Mouse (Mus musculus) intestine, embryonic 16.5 days (tissue): Measurements from ENCODE around the gene Aldh1a2. TPM values are rescaled to one million over a fixed set of nuclear protein-coding genes. Genes with fewer than 3 reads are reported as not detected.

Experiments used
- ATAC-seq: fragments of 200-750 bp; cut with Nextera tagmentation; 2 replicates; pipeline ENCODE4 v1.8.0; 2017; ENCODE audit warnings: moderate TSS enrichment, moderate library complexity
- H3K27ac ChIP-seq: fragments of 300-500 bp; sonication (generic); 2 replicates; pipeline ENCODE4 v1.5.1; 2014; ENCODE audit warnings: mild to moderate bottlenecking, low read length
- H3K27me3 ChIP-seq: fragments of 300-500 bp; sonication (generic); replicated peaks from 2 replicates; pipeline ENCODE4 v1.6.1; 2014; ENCODE audit warnings: low read length, control low read depth, mixed read lengths; ENCODE audit not compliant: control insufficient read depth, insufficient read depth
- H3K36me3 ChIP-seq: fragments of 300-500 bp; sonication (generic); 2 replicates; pipeline ENCODE4 v1.6.1; 2014; ENCODE audit warnings: low read length, control low read depth; ENCODE audit not compliant: control insufficient read depth, insufficient read depth
- H3K4me1 ChIP-seq: fragments of 300-500 bp; sonication (generic); 2 replicates; pipeline ENCODE4 v1.6.1; 2014; ENCODE audit warnings: low read length, control low read depth, mixed read lengths; ENCODE audit not compliant: control insufficient read depth, insufficient read depth
- H3K4me2 ChIP-seq: fragments of 300-500 bp; sonication (generic); 2 replicates; pipeline ENCODE4 v1.6.1; 2014; ENCODE audit warnings: low read depth, low read length, control low read depth
- H3K4me3 ChIP-seq: fragments of 300-500 bp; sonication (generic); 2 replicates; pipeline ENCODE4 v1.5.1; 2014; ENCODE audit warnings: mild to moderate bottlenecking, low read length
- H3K9ac ChIP-seq: fragments of 300-500 bp; sonication (generic); 2 replicates; pipeline ENCODE4 v1.6.1; 2014; ENCODE audit warnings: low read depth, low read length
- H3K9me3 ChIP-seq: fragments of 300-500 bp; sonication (generic); 2 replicates; pipeline ENCODE4 v1.6.1; 2016; ENCODE audit warnings: low read length, control low read depth; ENCODE audit not compliant: control insufficient read depth
- WGBS: fragments of 180-500 bp; shearing (Covaris S2); extraction: QIAGEN DNeasy Blood & Tissue Kit; methylation state at CpG from one replicate; pipeline ENCODE4 v1.1.7; 2014; 5-methylcytosine and 5-hydroxymethylcytosine counted together
- polyA plus RNA-seq: library from polyadenylated mRNA; unstranded; fragments of >200 nt; fragmentation: Nextera tagmentation; extraction: Ambion mirVana; gene quantifications from 2 replicates; pipeline ENCODE4 v1.2.1, GENCODE M21; 2015

Gene Aldh1a2
- polyA plus RNA-seq, 1 experiment from 2014 or later: 68.9 TPM

DNA sequence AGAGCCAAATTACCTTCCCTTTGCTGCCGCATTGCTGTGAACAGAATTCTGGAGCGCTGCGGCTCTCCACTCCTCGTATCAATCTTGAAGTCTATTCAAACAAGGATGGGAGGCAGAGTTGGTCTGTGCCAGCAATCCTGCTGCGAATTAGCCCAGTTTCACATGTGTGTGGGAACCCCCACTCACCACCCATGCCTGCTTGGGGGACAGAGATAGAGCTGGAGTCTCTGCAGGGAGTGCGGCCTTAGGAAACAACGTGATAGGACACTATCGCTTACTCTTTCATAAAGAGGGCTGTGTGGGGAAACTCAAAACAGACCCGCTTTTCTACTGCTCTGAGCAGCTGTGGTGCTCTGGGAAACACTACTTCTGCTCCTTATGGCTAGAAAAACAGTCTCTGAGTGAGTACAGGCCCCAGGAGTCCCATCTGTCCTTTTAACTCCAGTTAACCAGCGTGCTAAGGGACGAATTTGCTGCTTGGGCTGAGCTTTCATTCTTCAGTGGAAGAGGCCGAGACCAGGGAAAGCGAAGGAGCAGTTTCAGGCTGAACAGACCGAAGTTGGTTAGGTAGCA, 60.6 kb downstream of the Aldh1a2 start:
- no peak overlapping the region for H3K4me3 ChIP-seq
- WGBS: 71% methylated on average over 14 of the region's 14 CpGs
- ATAC-seq: no peak
- H3K27me3 ChIP-seq: no peaks in the 10 kb centered on the region
- H3K9ac ChIP-seq: no peak overlapping the region
- no peaks in the 10 kb centered on the region for H3K36me3 ChIP-seq
- no peaks in the 10 kb centered on the region for H3K9me3 ChIP-seq
- H3K4me1 ChIP-seq: no peaks in the 10 kb centered on the region
- H3K4me2 ChIP-seq: no peak overlapping the region
- H3K27ac ChIP-seq: no peak overlapping the region

DNA sequence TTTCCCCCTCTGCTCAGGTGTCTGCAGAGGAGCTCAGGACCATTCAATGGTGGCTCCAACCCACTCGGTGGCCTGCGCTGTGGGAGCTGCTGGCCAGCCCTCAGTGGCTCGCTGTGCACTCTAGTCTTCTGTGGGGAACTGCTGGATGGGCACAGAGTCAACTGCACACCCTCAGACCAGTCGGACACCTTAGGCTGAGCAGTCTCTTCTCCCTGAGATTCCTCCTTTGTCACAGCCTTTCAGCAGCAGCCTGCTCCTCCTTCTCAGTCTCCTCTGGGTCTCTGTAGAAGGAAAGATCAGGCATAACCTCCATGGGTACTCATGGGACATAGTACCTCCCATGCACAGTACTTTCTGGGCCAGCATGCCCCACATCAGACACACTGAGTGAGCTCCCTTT, 63.2 kb downstream of the Aldh1a2 start:
- Histone ChIP-seq H3K4me2 (no peak overlapping the region), H3K27ac (no peak overlapping the region), H3K36me3 (no peaks in the 10 kb centered on the region), H3K9me3 (no peaks in the 10 kb centered on the region), H3K9ac (no peak overlapping the region), H3K4me3 (no peak overlapping the region), H3K4me1 (no peaks in the 10 kb centered on the region), H3K27me3 (no peaks in the 10 kb centered on the region)
- no peak for ATAC-seq
- 91% methylated on average over 4 of the region's 4 CpGs for WGBS

DNA sequence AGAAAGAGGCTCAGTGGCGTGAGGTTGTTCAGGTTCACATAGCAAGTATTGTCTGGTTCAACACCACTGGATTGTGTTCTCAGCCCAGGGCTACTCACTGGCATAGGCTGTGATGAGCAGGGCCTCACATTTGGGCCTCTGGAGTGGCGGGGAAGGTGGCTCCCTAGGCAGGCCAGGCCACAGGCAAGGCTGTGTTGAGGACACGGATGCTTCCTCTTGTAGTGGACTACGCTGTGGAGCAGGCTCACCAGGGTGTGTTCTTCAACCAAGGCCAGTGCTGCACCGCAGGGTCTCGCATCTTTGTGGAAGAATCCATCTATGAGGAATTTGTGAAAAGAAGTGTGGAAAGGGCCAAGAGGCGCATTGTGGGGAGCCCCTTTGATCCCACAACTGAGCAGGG, 67.6 kb downstream of the Aldh1a2 start:
- Histone ChIP-seq H3K4me3 (no peak overlapping the region), H3K9ac (no peak overlapping the region), H3K36me3 (no peaks in the 10 kb centered on the region), H3K4me1 (no peaks in the 10 kb centered on the region), H3K4me2 (no peak overlapping the region), H3K27ac (no peak overlapping the region), H3K27me3 (no peaks in the 10 kb centered on the region), H3K9me3 (no peaks in the 10 kb centered on the region)
- ATAC-seq: no peak
- WGBS: 91% methylated on average over 7 of the region's 7 CpGs

DNA sequence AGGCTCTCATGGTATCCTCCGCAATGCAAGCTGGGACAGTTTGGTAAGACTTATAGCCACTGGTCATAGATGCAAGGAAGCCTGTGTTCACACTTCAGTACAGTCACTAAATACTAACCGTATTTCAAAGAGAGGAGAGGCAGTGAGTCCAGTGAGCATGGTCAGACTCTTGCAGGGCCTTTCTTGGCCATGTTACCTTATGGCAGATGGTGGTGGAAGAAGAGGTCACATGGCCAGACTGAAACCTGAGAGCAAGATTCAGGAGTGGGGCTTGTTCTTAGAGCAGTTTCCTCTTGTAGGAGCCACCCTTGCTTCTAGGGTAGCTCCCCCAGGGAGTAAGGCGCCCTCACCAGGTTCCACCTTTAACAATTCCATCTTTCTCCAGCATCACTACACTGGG, 69.6 kb downstream of the Aldh1a2 start:
- H3K9me3 ChIP-seq: no peaks in the 10 kb centered on the region
- no peak overlapping the region for H3K27ac ChIP-seq
- H3K4me1 ChIP-seq: no peaks in the 10 kb centered on the region
- no peak for ATAC-seq
- no peaks in the 10 kb centered on the region for H3K36me3 ChIP-seq
- H3K9ac ChIP-seq: no peak overlapping the region
- no peaks in the 10 kb centered on the region for H3K27me3 ChIP-seq
- no peak overlapping the region for H3K4me2 ChIP-seq
- 90% methylated on average over 3 of the region's 3 CpGs for WGBS
- H3K4me3 ChIP-seq: no peak overlapping the region

DNA sequence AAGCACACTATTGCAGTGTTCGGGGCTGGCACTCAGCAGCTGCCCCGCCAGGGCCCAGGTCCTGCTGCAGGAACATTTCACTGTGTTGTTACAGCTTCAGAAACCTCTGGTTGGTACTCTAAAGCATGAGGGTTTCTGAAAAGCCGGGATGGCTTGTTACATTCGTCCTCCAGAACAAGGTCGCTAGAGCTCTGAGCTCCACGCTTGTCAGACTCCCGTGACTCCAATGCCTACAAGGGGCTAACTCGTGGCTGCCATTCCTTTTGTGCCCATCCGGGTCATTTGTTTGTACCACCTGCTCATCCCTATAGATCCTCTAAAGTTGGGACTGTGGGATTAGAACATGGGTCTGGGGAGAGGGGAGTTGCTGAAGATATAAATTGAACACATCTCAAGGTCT, 70.8 kb downstream of the Aldh1a2 start:
- Histone ChIP-seq H3K36me3 (no peaks in the 10 kb centered on the region), H3K4me1 (no peaks in the 10 kb centered on the region), H3K4me2 (no peak overlapping the region), H3K4me3 (no peak overlapping the region), H3K9me3 (no peaks in the 10 kb centered on the region), H3K27ac (no peak overlapping the region), H3K27me3 (no peaks in the 10 kb centered on the region), H3K9ac (no peak overlapping the region)
- ATAC-seq: no peak
- 89% methylated on average over 9 of the region's 9 CpGs for WGBS

DNA sequence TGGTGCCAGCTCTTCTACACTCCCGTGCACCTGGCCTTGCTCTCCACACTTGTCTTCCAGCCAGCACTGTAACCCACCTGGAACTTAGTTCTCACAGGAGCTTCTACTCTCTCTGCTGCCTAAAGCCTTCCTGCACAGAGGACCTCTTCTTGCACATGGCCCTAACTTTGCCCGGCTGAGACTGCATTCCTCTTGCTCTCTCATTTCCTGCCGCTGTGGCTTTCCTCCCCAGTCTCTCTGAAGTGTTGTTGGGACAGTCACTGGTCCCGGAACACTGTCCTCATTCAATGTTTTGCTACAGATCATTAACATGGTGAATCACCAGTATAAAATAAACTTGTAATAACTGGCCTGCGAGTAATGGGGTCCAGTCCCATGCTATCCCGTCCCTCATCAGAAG, 73.1 kb downstream of the Aldh1a2 start:
- Histone ChIP-seq H3K9ac (no peak overlapping the region), H3K27ac (no peak overlapping the region), H3K4me1 (no peaks in the 10 kb centered on the region), H3K4me3 (no peak overlapping the region), H3K4me2 (no peak overlapping the region), H3K36me3 (no peaks in the 10 kb centered on the region), H3K27me3 (no peaks in the 10 kb centered on the region), H3K9me3 (no peaks in the 10 kb centered on the region)
- WGBS: 69% methylated on average over 6 of the region's 6 CpGs
- no peak for ATAC-seq

DNA sequence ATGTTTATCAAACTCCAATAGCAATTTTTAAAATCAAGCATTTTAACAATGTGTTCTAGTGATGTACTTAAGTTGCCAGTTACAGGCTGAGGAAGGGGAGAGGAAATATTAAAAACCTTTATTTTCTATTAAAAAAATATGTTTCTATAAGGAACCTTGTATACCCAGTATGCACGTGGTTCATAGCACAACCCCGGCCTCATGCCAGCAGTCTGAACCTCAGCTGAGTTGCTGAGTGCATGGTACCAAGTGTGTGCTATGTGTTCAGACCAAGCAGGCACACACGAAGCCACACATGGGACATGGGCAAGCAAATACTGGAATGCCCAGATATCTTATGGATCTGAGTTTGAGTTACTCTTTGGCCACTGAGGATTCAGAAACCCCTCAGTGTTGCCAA, 74.2 kb downstream of the Aldh1a2 start:
- 88% methylated on average over 3 of the region's 3 CpGs for WGBS
- Histone ChIP-seq H3K4me2 (no peak overlapping the region), H3K4me1 (no peaks in the 10 kb centered on the region), H3K27me3 (no peaks in the 10 kb centered on the region), H3K27ac (no peak overlapping the region), H3K4me3 (no peak overlapping the region), H3K9me3 (no peaks in the 10 kb centered on the region), H3K9ac (no peak overlapping the region), H3K36me3 (no peaks in the 10 kb centered on the region)
- no peak for ATAC-seq

DNA sequence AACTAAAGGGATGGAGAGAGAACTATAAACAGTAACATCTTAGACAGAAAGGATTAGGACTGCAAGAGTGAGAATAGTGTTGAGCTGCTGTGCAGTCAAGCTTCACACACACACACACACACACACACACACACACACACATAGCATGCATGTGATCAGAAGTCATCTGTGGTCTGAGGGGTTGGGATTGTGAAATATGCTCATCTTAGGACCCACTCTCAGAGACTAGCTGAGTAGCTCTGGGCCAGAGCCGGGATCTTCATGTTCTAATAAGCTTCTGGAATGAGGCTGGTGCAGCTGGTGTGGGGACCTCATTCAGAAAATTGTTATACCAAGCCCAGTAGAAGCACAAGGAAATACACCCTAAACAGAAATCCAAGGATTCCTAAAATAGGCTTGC, 75.1 kb downstream of the Aldh1a2 start:
- Histone ChIP-seq H3K4me2 (no peak overlapping the region), H3K27ac (no peak overlapping the region), H3K4me1 (no peaks in the 10 kb centered on the region), H3K9ac (no peak overlapping the region), H3K36me3 (no peaks in the 10 kb centered on the region), H3K27me3 (no peaks in the 10 kb centered on the region), H3K4me3 (no peak overlapping the region), H3K9me3 (no peaks in the 10 kb centered on the region)
- ATAC-seq: no peak
- WGBS: 77% methylated on average over 1 of the region's 1 CpGs

DNA sequence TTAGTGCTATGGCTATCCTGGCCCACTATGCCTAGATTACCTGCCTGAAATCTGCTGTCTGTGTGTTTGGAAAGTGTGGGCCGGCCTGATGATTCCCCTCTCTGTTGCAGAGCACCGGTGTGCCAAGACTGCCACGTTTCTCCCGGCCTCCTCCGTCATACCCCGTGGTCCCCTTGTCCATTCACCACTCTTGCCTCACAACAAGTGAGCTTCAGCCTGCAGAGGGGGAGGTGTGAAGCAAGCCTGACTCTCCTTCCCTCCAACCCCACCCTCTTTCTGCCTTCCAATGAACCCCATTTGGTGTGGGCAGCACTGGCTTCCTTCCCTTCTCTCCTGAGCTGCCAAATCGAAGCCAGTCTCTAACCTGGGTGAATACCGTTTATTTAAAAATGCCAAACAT, 79.9 kb downstream of the Aldh1a2 start:
- Histone ChIP-seq H3K9me3 (no peaks in the 10 kb centered on the region), H3K4me1 (no peaks in the 10 kb centered on the region), H3K27ac (no peak overlapping the region), H3K4me3 (no peak overlapping the region), H3K27me3 (no peaks in the 10 kb centered on the region), H3K36me3 (no peaks in the 10 kb centered on the region), H3K4me2 (no peak overlapping the region), H3K9ac (no peak overlapping the region)
- WGBS: 65% methylated on average over 8 of the region's 8 CpGs
- ATAC-seq: no peak

DNA sequence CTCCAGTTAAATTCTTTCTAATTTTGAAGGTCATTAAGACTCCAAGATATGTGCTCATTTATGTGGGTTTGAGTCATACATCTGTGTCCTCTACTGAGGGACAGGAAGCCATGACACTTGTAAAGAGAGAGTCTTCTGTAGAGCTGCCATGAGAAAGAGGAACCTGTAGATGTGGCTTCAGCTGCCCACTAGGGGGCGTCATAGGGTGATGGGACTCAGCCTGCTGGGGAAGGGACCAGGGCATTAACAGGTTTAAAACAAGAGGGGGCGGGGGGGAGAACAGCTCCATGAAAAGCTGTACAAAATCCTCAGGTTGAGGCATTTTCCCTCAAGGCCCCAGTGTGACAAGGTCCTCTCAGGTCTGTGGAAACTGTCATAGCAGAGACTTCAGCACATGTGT, 88.0 kb downstream of the Aldh1a2 start:
- Histone ChIP-seq H3K9ac (no peak overlapping the region), H3K36me3 (no peaks in the 10 kb centered on the region), H3K9me3 (no peaks in the 10 kb centered on the region), H3K27ac (no peak overlapping the region), H3K4me3 (no peak overlapping the region), H3K27me3 (no peaks in the 10 kb centered on the region), H3K4me1 (no peaks in the 10 kb centered on the region), H3K4me2 (no peak overlapping the region)
- ATAC-seq: no peak
- 49% methylated on average over 2 of the region's 2 CpGs for WGBS
